Mouse (Mus musculus): ENCODE results near the gene Olfr1223. TPM values are rescaled to one million over a fixed set of nuclear protein-coding genes. Genes with fewer than 3 reads are reported as not detected.

Gene Olfr1223
- polyA plus RNA-seq, 1 experiment = not detected

DNA sequence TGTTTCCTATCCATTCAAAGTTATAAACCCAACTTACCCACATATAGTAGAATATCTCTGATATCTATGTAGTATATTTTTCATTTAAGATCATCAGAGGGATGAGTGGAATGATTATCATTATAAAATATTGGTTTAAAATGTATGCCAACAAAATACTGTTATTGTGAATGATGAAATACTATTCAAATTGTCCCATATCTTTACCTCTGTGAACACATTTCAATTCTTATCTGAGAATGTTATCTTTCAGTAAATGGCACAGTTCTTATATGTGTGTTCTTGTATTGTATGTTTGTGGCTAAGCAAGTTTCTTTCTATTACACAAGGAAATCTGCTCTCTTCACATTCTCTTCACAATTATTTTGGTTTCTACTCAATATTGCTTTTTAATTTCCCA, 45.7 kb downstream of the Olfr1223 start:
- Histone ChIP-seq H3K27ac (ENCODE audit: insufficient read depth, low read depth, low read length) (no peak overlapping the region), H3K4me1 (ENCODE audit: control insufficient read depth, insufficient read depth, low read length) (no peaks in the 10 kb centered on the region), H3K4me3 (ENCODE audit: insufficient read depth, low read depth, low read length) (no peak overlapping the region)
- TF ChIP-seq POLR2A (IDR thresholded peaks at IDR 0.05; ENCODE audit: insufficient read depth, low read depth, low read length) (no peak), CTCF (IDR thresholded peaks at IDR 0.05; ENCODE audit: insufficient read depth, low read depth, low read length) (no peak)

GRCm38 (mm10) chr2:89093848-89094247, 57.5 kb downstream of the Olfr1223 start:
- Histone ChIP-seq H3K27ac (ENCODE audit: insufficient read depth, low read depth, low read length) (no peak overlapping the region), H3K4me3 (ENCODE audit: insufficient read depth, low read depth, low read length) (no peak overlapping the region), H3K4me1 (ENCODE audit: control insufficient read depth, insufficient read depth, low read length) (no peaks in the 10 kb centered on the region)
- TF ChIP-seq CTCF (IDR thresholded peaks at IDR 0.05; ENCODE audit: insufficient read depth, low read depth, low read length) (no peak), POLR2A (IDR thresholded peaks at IDR 0.05; ENCODE audit: insufficient read depth, low read depth, low read length) (no peak)
- WGBS = 100% methylated on average over 1 of the region's 1 CpGs

Other genes starting within 250 kb of the Olfr1223 start
- not detected in 2 replicates for gene Olfr1208, start 249.2 kb downstream of the Olfr1223 start, polyA plus RNA-seq (2012; ENCODE audit: insufficient read depth, insufficient read length, low replicate concordance, missing spikeins)
- not detected in 2 replicates for gene Olfr1209, start 236.4 kb downstream of the Olfr1223 start, polyA plus RNA-seq (2012; ENCODE audit: insufficient read depth, insufficient read length, low replicate concordance, missing spikeins)
- not detected in 2 replicates for gene Olfr1211, start 213.4 kb downstream of the Olfr1223 start, polyA plus RNA-seq (2012; ENCODE audit: insufficient read depth, insufficient read length, low replicate concordance, missing spikeins)
- not detected in 2 replicates for gene Olfr1212, start 197.6 kb downstream of the Olfr1223 start, polyA plus RNA-seq (2012; ENCODE audit: insufficient read depth, insufficient read length, low replicate concordance, missing spikeins)
- gene Gm13762, start 171.3 kb downstream of the Olfr1223 start, polyA plus RNA-seq (2012; ENCODE audit: insufficient read depth, insufficient read length, low replicate concordance, missing spikeins) = not detected in 2 replicates
- not detected in 2 replicates for gene Olfr1214, start 158.9 kb downstream of the Olfr1223 start, polyA plus RNA-seq (2012; ENCODE audit: insufficient read depth, insufficient read length, low replicate concordance, missing spikeins)
- not detected in 2 replicates for gene Olfr1215, start 144.6 kb downstream of the Olfr1223 start, polyA plus RNA-seq (2012; ENCODE audit: insufficient read depth, insufficient read length, low replicate concordance, missing spikeins)
- gene Olfr1216, start 133.2 kb downstream of the Olfr1223 start, polyA plus RNA-seq (2012; ENCODE audit: insufficient read depth, insufficient read length, low replicate concordance, missing spikeins) = not detected in 2 replicates
- gene Olfr1217, start 119.5 kb downstream of the Olfr1223 start, polyA plus RNA-seq (2012; ENCODE audit: insufficient read depth, insufficient read length, low replicate concordance, missing spikeins) = not detected in 2 replicates
- not detected in 2 replicates for gene Olfr1218, start 90.4 kb downstream of the Olfr1223 start, polyA plus RNA-seq (2012; ENCODE audit: insufficient read depth, insufficient read length, low replicate concordance, missing spikeins)
- not detected in 2 replicates for gene Olfr1219, start 68.0 kb downstream of the Olfr1223 start, polyA plus RNA-seq (2012; ENCODE audit: insufficient read depth, insufficient read length, low replicate concordance, missing spikeins)
- not detected in 2 replicates for gene Olfr1220, start 44.7 kb downstream of the Olfr1223 start, polyA plus RNA-seq (2012; ENCODE audit: insufficient read depth, insufficient read length, low replicate concordance, missing spikeins)
- not detected in 2 replicates for gene Olfr1221, start 34.3 kb downstream of the Olfr1223 start, polyA plus RNA-seq (2012; ENCODE audit: insufficient read depth, insufficient read length, low replicate concordance, missing spikeins)
- not detected in 2 replicates for gene Olfr1222, start 18.5 kb downstream of the Olfr1223 start, polyA plus RNA-seq (2012; ENCODE audit: insufficient read depth, insufficient read length, low replicate concordance, missing spikeins)
- gene Olfr1224-ps1, start 12.5 kb upstream of the Olfr1223 start, polyA plus RNA-seq (2012; ENCODE audit: insufficient read depth, insufficient read length, low replicate concordance, missing spikeins) = not detected in 2 replicates
- not detected in 2 replicates for gene Olfr1225, start 23.1 kb upstream of the Olfr1223 start, polyA plus RNA-seq (2012; ENCODE audit: insufficient read depth, insufficient read length, low replicate concordance, missing spikeins)
- gene Olfr1226, start 48.5 kb upstream of the Olfr1223 start, polyA plus RNA-seq (2012; ENCODE audit: insufficient read depth, insufficient read length, low replicate concordance, missing spikeins) = not detected in 2 replicates
- not detected in 2 replicates for gene Olfr1228, start 102.5 kb upstream of the Olfr1223 start, polyA plus RNA-seq (2012; ENCODE audit: insufficient read depth, insufficient read length, low replicate concordance, missing spikeins)
- gene Olfr1229, start 136.5 kb upstream of the Olfr1223 start, polyA plus RNA-seq (2012; ENCODE audit: insufficient read depth, insufficient read length, low replicate concordance, missing spikeins) = not detected in 2 replicates
- not detected in 2 replicates for gene Olfr1230, start 145.7 kb upstream of the Olfr1223 start, polyA plus RNA-seq (2012; ENCODE audit: insufficient read depth, insufficient read length, low replicate concordance, missing spikeins)
- gene Olfr1231, start 155.5 kb upstream of the Olfr1223 start, polyA plus RNA-seq (2012; ENCODE audit: insufficient read depth, insufficient read length, low replicate concordance, missing spikeins) = not detected in 2 replicates
- gene Olfr1232, start 178.1 kb upstream of the Olfr1223 start, polyA plus RNA-seq (2012; ENCODE audit: insufficient read depth, insufficient read length, low replicate concordance, missing spikeins) = not detected in 2 replicates
- not detected in 2 replicates for gene Olfr1233, start 190.8 kb upstream of the Olfr1223 start, polyA plus RNA-seq (2012; ENCODE audit: insufficient read depth, insufficient read length, low replicate concordance, missing spikeins)
- gene Olfr1234, start 213.3 kb upstream of the Olfr1223 start, polyA plus RNA-seq (2012; ENCODE audit: insufficient read depth, insufficient read length, low replicate concordance, missing spikeins) = not detected in 2 replicates